Mouse (Mus musculus) v-Abl transformed pro-B cells (cell line): ENCODE results near the gene Bpifb9b.
"Not testable (repeated sequence)": the region's sequence is repeated elsewhere in the genome, so short reads cannot be mapped to it uniquely, and the experiment has no call there.

Experiments used
- in situ Hi-C, 2 experiments: fragments of 400-800 bp; cut with MboI; formaldehyde crosslinking; loops; one replicate each; pipeline ENCODE4 v1.15.1; 2025; ENCODE audit not compliant: unreplicated experiment in 2 of 2

Gene Bpifb9b

GRCm38 (mm10) chr2:154306927-154307326 lies at the start of gene Bpifb9b:
TSS of gene Bpifb9b (plus strand) at chr2:154307227.
- in situ Hi-C loops = not testable (repeated sequence)

GRCm38 (mm10) chr2:154257554-154257953 lies 49.5 kb upstream of the Bpifb9b start, which contains the start of gene Bpifb9a:
TSS of gene Bpifb9a (plus strand) at chr2:154257854.
- in situ Hi-C loops = not testable (repeated sequence)

- in situ Hi-C loops = not testable (repeated sequence)
Measured at GRCm38 (mm10) chr2:154264397-154264796, 42.6 kb upstream of the Bpifb9b start.

GRCm38 (mm10) chr2:154291866-154292265 lies 15.2 kb upstream of the Bpifb9b start:
- in situ Hi-C loops = loop anchor here in 1 of 2 experiments (5.0 kb wide), 1 partner anchor 75 kb away; no protein-coding TSS in a partner anchor

- in situ Hi-C loops = loop anchor here in 1 of 2 experiments (5.0 kb wide), 1 partner anchor 76 kb away; no protein-coding TSS in a partner anchor
Measured at GRCm38 (mm10) chr2:154292833-154293232, 14.2 kb upstream of the Bpifb9b start.

GRCm38 (mm10) chr2:154294746-154295145 lies 12.3 kb upstream of the Bpifb9b start:
- in situ Hi-C loops = loop anchor here in 1 of 2 experiments (5.0 kb wide), 1 partner anchor 77 kb away; no protein-coding TSS in a partner anchor

- in situ Hi-C loops = no loop called here
Measured at GRCm38 (mm10) chr2:154300496-154300895, 6.5 kb upstream of the Bpifb9b start.

- in situ Hi-C loops = no loop called here
Measured at GRCm38 (mm10) chr2:154301763-154302162, 5.3 kb upstream of the Bpifb9b start.

GRCm38 (mm10) chr2:154304604-154305003 lies 2.4 kb upstream of the Bpifb9b start:
- in situ Hi-C loops = not testable (repeated sequence)

- in situ Hi-C loops = not testable (repeated sequence)
Measured at GRCm38 (mm10) chr2:154313771-154314170, 6.7 kb downstream of the Bpifb9b start.

- in situ Hi-C loops = no loop called here
Measured at GRCm38 (mm10) chr2:154326852-154327251, 19.8 kb downstream of the Bpifb9b start.

- in situ Hi-C loops = no loop called here
Measured at GRCm38 (mm10) chr2:154335572-154335971, 28.5 kb downstream of the Bpifb9b start.

GRCm38 (mm10) chr2:154338161-154338560 lies 31.1 kb downstream of the Bpifb9b start:
- in situ Hi-C loops = no loop called here

- in situ Hi-C loops = no loop called here
Measured at GRCm38 (mm10) chr2:154339356-154339755, 32.3 kb downstream of the Bpifb9b start.

GRCm38 (mm10) chr2:154348152-154348551 lies 41.1 kb downstream of the Bpifb9b start:
- in situ Hi-C loops = no loop called here

GRCm38 (mm10) chr2:154354000-154354425 lies 47.0 kb downstream of the Bpifb9b start:
- in situ Hi-C loops = not testable (repeated sequence)

GRCm38 (mm10) chr2:154367510-154367909 lies 60.5 kb downstream of the Bpifb9b start:
- in situ Hi-C loops = no loop called here
